12 mouse cellular contexts compared by ENCODE assay signal in the genomic region with DNA sequence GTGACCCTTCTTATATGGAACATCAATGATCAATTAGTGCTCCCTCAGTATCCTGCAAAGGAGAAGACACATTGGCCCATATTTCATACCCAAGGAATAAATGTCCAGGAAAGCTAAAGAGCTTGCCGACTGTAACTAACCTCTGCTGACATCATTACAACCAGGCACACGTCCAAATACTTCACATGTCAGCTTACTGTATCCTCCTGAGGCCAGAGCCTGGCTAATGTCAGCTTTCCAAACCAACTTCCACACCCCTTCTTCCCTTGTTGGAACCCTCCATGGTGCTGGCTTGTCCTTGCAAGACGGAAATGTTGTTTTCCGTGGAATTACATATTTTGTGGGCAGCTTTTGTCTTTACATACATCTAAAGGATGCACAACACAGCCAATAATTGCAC.
DNase-seq lines count a peak whose midpoint lies in the region; ATAC-seq and TF ChIP-seq lines count a peak whose summit lies in the region.
"Had no signal": no experiment of that assay in that cellular context is flagged by ENCODE, and none has a peak within 500 bp of the region (broad histone marks: within the 10 kb centered on the region; RNA-seq: fewer than 3 reads in every experiment).

No protein-coding gene starts in this region.

- WGBS in kidney, adult 2 months, result 46% methylated on average over 4 of the region's 4 CpGs
- WGBS in stomach, embryonic 16.5 days, result 37% methylated on average over 4 of the region's 4 CpGs
- WGBS in stomach, postnatal 0 days, result 37% methylated on average over 4 of the region's 4 CpGs

- H3K9me3 ChIP-seq in stomach, embryonic 16.5 days (replicated peaks; ENCODE audit: control insufficient read depth, low read length), result no peaks in the 10 kb centered on the region
- no peaks in the 10 kb centered on the region for H3K9me3 ChIP-seq in stomach, postnatal 0 days (ENCODE audit: control insufficient read depth, low read length)

- no peaks in the 10 kb centered on the region for H3K4me1 ChIP-seq in kidney, adult 2 months (ENCODE audit: control insufficient read depth, insufficient read depth, low read length)
- 0 out of 2 replicates have a peak, but pooled peaks cover 4% of the 10 kb centered on the region for H3K4me1 ChIP-seq in stomach, embryonic 16.5 days (ENCODE audit: control insufficient read depth, insufficient read depth, low read length)
- H3K4me1 ChIP-seq in stomach, postnatal 0 days (replicated peaks; ENCODE audit: control insufficient read depth, insufficient read depth), result no peaks in the 10 kb centered on the region

- H3K36me3 ChIP-seq in kidney, adult 2 months (ENCODE audit: control insufficient read depth, insufficient read depth, low read length), result no peaks in the 10 kb centered on the region
- no peaks in the 10 kb centered on the region for H3K36me3 ChIP-seq in stomach, embryonic 16.5 days (ENCODE audit: control insufficient read depth, insufficient read depth, low read length)
- no peaks in the 10 kb centered on the region for H3K36me3 ChIP-seq in stomach, postnatal 0 days (ENCODE audit: control insufficient read depth, insufficient read depth, low read length)

- ATAC-seq in stomach, embryonic 16.5 days (ENCODE audit: insufficient read depth, low FRiP score), result 0 out of 2 replicates have a peak, but pooled peaks have one; percentile 40
- no peak for ATAC-seq in stomach, postnatal 0 days (ENCODE audit: low FRiP score, low TSS enrichment)
- no peak for ATAC-seq in granulocyte monocyte progenitor cell, adult 5-6 weeks (replicated peaks; ENCODE audit: poor library complexity, severe bottlenecking)

- H3K9ac ChIP-seq in stomach, embryonic 16.5 days (ENCODE audit: low read length), result no peak overlapping the region
- H3K9ac ChIP-seq in stomach, postnatal 0 days (ENCODE audit: low read length), result no peak overlapping the region
- H3K9ac ChIP-seq: hindbrain, embryonic 14.5 days had no signal

- H3K27ac ChIP-seq in kidney, adult 2 months (ENCODE audit: insufficient read depth, low read depth, low read length), result no peak overlapping the region
- no peak overlapping the region for H3K27ac ChIP-seq in stomach, embryonic 16.5 days (ENCODE audit: low read length)
- H3K27ac ChIP-seq in stomach, postnatal 0 days (replicated peaks), result no peak overlapping the region
- H3K27ac ChIP-seq: hindbrain, embryonic 14.5 days had no signal

- no peak for TF ChIP-seq POLR2A in kidney, adult 2 months (IDR thresholded peaks at IDR 0.05; ENCODE audit: low read depth, low read length)

- no peak for TF ChIP-seq EP300 in stomach, postnatal 0 days (optimal IDR thresholded peaks at IDR 0.05)

- TF ChIP-seq CTCF in kidney, adult 2 months (conservative IDR thresholded peaks at IDR 0.05; ENCODE audit: insufficient read depth, insufficient read length, low read depth, low read length), result no peak
- TF ChIP-seq CTCF in stomach, postnatal 0 days (IDR thresholded peaks at IDR 0.05; ENCODE audit: low read depth), result no peak

- no peaks in the 10 kb centered on the region for H3K27me3 ChIP-seq in kidney, adult 2 months (replicated peaks; ENCODE audit: control insufficient read depth, insufficient read depth, low read length)
- no peaks in the 10 kb centered on the region for H3K27me3 ChIP-seq in stomach, embryonic 16.5 days (ENCODE audit: control insufficient read depth, insufficient read depth, low read length)
- H3K27me3 ChIP-seq in stomach, postnatal 0 days (ENCODE audit: control insufficient read depth, insufficient read depth, low read length), result no peaks in the 10 kb centered on the region

- peak; percentile 4 for DNase-seq in kidney, adult 2 months
- no peak for DNase-seq in kidney, postnatal 36 days
- no peak for DNase-seq in stomach, postnatal 0 days (ENCODE audit: low spot score)
- peak; percentile 57 to 59 for DNase-seq in cerebellum, postnatal 10 days
- no peak for DNase-seq in thymus, postnatal 25 days
- DNase-seq: layer of hippocampus, postnatal 36 days; lung, postnatal 4 days; spleen, adult 18-20 months had no signal

- H3K4me2 ChIP-seq in stomach, embryonic 16.5 days (ENCODE audit: low read depth, low read length), result no peak overlapping the region
- no peak overlapping the region for H3K4me2 ChIP-seq in stomach, postnatal 0 days (replicated peaks; ENCODE audit: low read depth)
- H3K4me2 ChIP-seq: hindbrain, embryonic 14.5 days; liver, embryonic 11.5 days had no signal

- H3K4me3 ChIP-seq in kidney, adult 2 months (ENCODE audit: insufficient read depth, low read depth, low read length), result no peak overlapping the region
- H3K4me3 ChIP-seq in stomach, embryonic 16.5 days (replicated peaks; ENCODE audit: low read length), result no peak overlapping the region
- H3K4me3 ChIP-seq in stomach, postnatal 0 days (ENCODE audit: low read depth, low read length), result no peak overlapping the region

Comparison
In these comparisons a context has a peak if more than half of its experiments do, and no peak if none do; other contexts are left out.
1. DNase-seq: peak in kidney, adult 2 months (single experiment) and cerebellum, postnatal 10 days (2 of 2); none in kidney, postnatal 36 days (0 of 2), stomach, postnatal 0 days (single experiment) and thymus, postnatal 25 days (single experiment).